Mouse (Mus musculus) kidney, adult 2 months (tissue): ENCODE results near the gene Gpatch2. TPM values are rescaled to one million over a fixed set of nuclear protein-coding genes. Genes with fewer than 3 reads are reported as not detected.

Source experiments
- DNase-seq: peaks from one replicate; pipeline ENCODE4 v3.0.0; 2021
- H3K27ac ChIP-seq: fragments of 200-500 bp; 2 replicates; pipeline ENCODE4 v1.5.1; 2012; ENCODE audit warnings: low read depth, low read length, control low read depth, inconsistent platforms; ENCODE audit not compliant: insufficient read depth
- H3K27me3 ChIP-seq: fragments of 200-500 bp; replicated peaks from 2 replicates; pipeline ENCODE4 v1.6.1; 2012; ENCODE audit warnings: mild to moderate bottlenecking, moderate library complexity, low read length, inconsistent platforms; ENCODE audit not compliant: control insufficient read depth, insufficient read depth
- H3K36me3 ChIP-seq: fragments of 200-500 bp; 2 replicates; pipeline ENCODE4 v1.6.1; 2012; ENCODE audit warnings: mild to moderate bottlenecking, moderate library complexity, low read length, inconsistent platforms; ENCODE audit not compliant: control insufficient read depth, insufficient read depth
- H3K4me1 ChIP-seq: fragments of 200-500 bp; 2 replicates; pipeline ENCODE4 v1.6.1; 2011; ENCODE audit warnings: low read length; ENCODE audit not compliant: control insufficient read depth, insufficient read depth
- H3K4me3 ChIP-seq: fragments of 200-500 bp; 2 replicates; pipeline ENCODE4 v1.5.1; 2011; ENCODE audit warnings: mild to moderate bottlenecking, low read depth, low read length, control low read depth; ENCODE audit not compliant: insufficient read depth
- CTCF ChIP-seq: fragments of 200-500 bp; conservative IDR thresholded peaks from 2 replicates; pipeline ENCODE4 v1.5.1; 2011; ENCODE audit warnings: low read depth, mild to moderate bottlenecking, control low read depth, low read length, moderate library complexity, mixed read lengths; ENCODE audit not compliant: insufficient read depth, insufficient read length
- POLR2A ChIP-seq: fragments of 200-500 bp; IDR thresholded peaks from one replicate; pipeline ENCODE4 v1.6.1; 2011; ENCODE audit warnings: low read depth, low read length, control low read depth
- WGBS: fragments of 180-500 bp; shearing (Covaris S2); methylation state at CpG from one replicate; pipeline ENCODE4 v1.1.7; 2018; 5-methylcytosine and 5-hydroxymethylcytosine counted together
- polyA plus RNA-seq: library from polyadenylated mRNA; depleted of rRNA; stranded (reverse); fragments of >200 nt; gene quantifications from 2 replicates; pipeline ENCODE4 v1.2.3, GENCODE M21; 2012; rRNA removed

Gpatch2 gene
- polyA plus RNA-seq: 8.0 and 9.0 TPM in 2 replicates

DNA sequence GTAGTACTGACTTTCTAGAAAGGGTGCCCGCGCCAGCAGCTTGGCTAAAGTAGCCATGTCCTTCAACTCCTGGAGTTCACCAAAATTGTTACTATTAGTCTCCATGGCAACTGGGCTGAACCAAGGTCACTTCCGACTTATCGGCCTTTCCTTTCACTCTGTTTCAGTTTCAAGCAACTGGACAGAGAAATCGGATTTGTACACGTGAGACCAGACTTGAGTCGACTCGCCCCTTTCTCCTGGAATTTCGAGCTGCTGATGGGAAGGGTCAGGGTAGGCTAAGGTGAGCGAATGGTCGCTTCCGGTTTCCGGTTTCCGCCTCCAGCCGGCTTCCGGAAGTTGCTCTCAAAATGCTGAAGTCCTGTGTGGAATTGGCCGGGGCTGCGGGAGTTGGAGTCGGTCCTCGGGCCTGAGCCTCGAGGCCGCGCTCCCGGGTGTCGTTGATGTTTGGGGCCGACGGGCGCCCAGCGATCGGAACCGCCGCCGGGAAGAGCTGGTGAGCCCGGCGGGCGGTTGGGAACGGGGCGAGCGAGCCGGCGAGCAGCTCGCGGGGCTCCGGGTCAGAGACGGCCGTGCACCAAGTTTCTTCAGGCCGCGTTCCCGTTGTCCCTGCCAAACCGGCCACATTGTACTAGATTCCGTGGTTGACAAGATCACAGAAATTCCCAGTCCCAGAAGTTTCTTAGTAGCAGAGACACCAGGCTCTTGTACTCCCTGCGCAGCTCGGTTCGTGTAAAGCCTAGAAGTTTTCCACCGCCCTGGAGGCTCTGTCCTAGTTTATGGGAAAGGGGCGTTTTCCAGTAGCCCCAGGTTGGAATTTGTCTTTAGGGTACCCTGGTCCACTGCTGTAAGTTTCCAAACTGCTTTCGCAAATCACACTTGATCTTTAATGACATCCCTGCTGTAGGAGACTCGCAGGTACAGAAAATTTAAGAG lies at the start of gene Gpatch2, which contains the start of gene Spata17:
Gene Gpatch2, plus strand, starts transcription at position 328 of the 936 bp plus-strand sequence.
Gene Spata17, minus strand, starts transcription at position 285 of the 936 bp plus-strand sequence.
- Histone ChIP-seq H3K4me3 (peak within 1 kb of the TSS; percentile 84), H3K27me3 (no peaks in the 10 kb centered on the region), H3K36me3 (no peaks in the 10 kb centered on the region), H3K4me1 (no peaks in the 10 kb centered on the region), H3K27ac (peak within 1 kb of the TSS; percentile 96)
- peak; percentile 91 for DNase-seq
- TF ChIP-seq CTCF (no peak), POLR2A (no peak)
- under 1% methylated on average over 58 of the region's 58 CpGs for WGBS

DNA sequence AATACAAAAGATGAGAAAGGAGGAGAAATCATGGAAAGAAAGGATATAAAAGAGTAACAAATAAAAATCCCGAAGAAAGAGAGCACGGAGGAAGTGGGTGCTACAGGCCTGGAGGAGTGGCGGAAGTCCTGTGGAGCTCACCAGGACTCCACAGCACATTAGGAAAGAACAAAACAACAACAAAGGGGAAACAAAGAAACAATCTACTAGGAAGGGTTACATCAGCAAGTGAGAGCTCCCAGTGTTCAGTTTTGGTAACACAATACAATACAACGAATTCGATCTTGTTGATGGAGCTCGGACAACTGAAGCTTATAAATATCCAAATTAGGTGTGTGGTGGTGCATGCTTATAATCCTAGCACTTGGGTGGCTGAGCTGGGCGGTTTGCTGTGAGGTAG lies 45.7 kb upstream of the Gpatch2 start:
- Histone ChIP-seq H3K36me3 (no peaks in the 10 kb centered on the region), H3K27me3 (no peaks in the 10 kb centered on the region), H3K4me1 (no peaks in the 10 kb centered on the region), H3K27ac (no peak overlapping the region), H3K4me3 (no peak overlapping the region)
- TF ChIP-seq POLR2A: no peak
- TF ChIP-seq CTCF: no peak
- WGBS: 77% methylated on average over 7 of the region's 7 CpGs
- no peak for DNase-seq

DNA sequence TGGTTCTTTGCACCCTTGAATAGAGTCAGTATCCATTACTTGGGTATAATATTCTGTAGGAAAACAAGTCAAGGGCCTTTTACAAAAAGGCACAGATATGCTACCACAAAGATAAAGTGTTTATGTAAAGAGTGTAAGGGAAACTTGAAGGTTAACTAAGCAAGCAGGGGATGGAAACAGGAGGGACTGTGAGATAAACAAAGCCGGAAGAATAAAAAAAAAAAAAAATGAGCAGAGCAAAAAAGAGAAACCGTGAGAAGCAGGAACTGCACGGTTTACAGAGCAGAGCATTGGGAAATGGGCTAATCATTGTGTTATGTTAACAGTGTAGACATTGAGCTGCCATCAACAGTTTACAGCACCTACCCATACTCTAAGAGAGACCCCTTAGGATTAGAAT lies 44.9 kb upstream of the Gpatch2 start:
- no peak for DNase-seq
- 69% methylated on average over 3 of the region's 3 CpGs for WGBS
- Histone ChIP-seq H3K4me3 (no peak overlapping the region), H3K27ac (no peak overlapping the region), H3K27me3 (no peaks in the 10 kb centered on the region), H3K4me1 (no peaks in the 10 kb centered on the region), H3K36me3 (no peaks in the 10 kb centered on the region)
- TF ChIP-seq POLR2A (no peak), CTCF (no peak)

- Histone ChIP-seq H3K4me1 (no peaks in the 10 kb centered on the region), H3K27me3 (no peaks in the 10 kb centered on the region), H3K36me3 (no peaks in the 10 kb centered on the region), H3K4me3 (no peak overlapping the region), H3K27ac (no peak overlapping the region)
- WGBS: 100% methylated on average over 1 of the region's 1 CpGs
- TF ChIP-seq CTCF: no peak
- no peak for TF ChIP-seq POLR2A
- DNase-seq: no peak
These were observed 39.3 kb upstream of the Gpatch2 start for GRCm38 (mm10) chr1:187175991-187176390.

- H3K36me3 ChIP-seq: no peaks in the 10 kb centered on the region
- H3K27ac ChIP-seq: no peak overlapping the region
- 82% methylated on average over 1 of the region's 1 CpGs for WGBS
- no peaks in the 10 kb centered on the region for H3K4me1 ChIP-seq
- DNase-seq: no peak
- no peak for TF ChIP-seq POLR2A
- TF ChIP-seq CTCF: no peak
- H3K27me3 ChIP-seq: no peaks in the 10 kb centered on the region
- no peak overlapping the region for H3K4me3 ChIP-seq
These were observed 36.8 kb upstream of the Gpatch2 start for GRCm38 (mm10) chr1:187178546-187178945.

DNA sequence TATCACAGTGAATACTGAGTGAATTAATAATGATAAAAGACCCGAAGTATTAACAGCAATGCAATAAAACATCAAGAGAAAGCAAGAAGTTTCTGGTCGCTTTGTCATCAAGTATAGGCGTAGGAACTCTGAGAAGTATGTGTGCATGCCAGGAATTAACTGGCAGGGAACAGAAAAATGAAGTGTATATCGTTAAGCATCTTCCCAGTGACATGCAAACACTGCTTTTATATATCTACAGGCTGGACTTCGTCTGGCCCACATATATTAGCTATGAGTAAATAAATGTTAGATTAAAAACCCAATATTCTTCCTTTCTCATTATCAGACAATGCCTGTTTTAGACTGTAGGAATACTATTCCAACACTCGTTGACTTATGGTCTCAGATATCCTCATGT lies 9.8 kb upstream of the Gpatch2 start:
- WGBS: 84% methylated on average over 6 of the region's 6 CpGs
- no peak for TF ChIP-seq CTCF
- no peak for TF ChIP-seq POLR2A

GRCm38 (mm10) chr1:187209496-187209895 lies 5.8 kb upstream of the Gpatch2 start:
- no peak for DNase-seq
- WGBS: 62% methylated on average over 4 of the region's 4 CpGs
- Histone ChIP-seq H3K27me3 (no peaks in the 10 kb centered on the region), H3K4me3 (no peak overlapping the region), H3K4me1 (no peaks in the 10 kb centered on the region), H3K36me3 (no peaks in the 10 kb centered on the region), H3K27ac (no peak overlapping the region)
- no peak for TF ChIP-seq POLR2A
- no peak for TF ChIP-seq CTCF

More for the DNA sequence above, 9.8 kb upstream of the Gpatch2 start:
- Histone ChIP-seq H3K36me3 (no peaks in the 10 kb centered on the region), H3K27ac (no peak overlapping the region), H3K27me3 (no peaks in the 10 kb centered on the region), H3K4me1 (no peaks in the 10 kb centered on the region), H3K4me3 (no peak overlapping the region)
- DNase-seq: no peak
